Mouse (Mus musculus) layer of hippocampus, adult 2 months (tissue): ENCODE data around the gene Sash1. TPM values are rescaled to one million over a fixed set of nuclear protein-coding genes. Genes with fewer than 3 reads are reported as not detected.
A peak's percentile ranks its signal among the peaks of the same experiment; 100 is the strongest.

ENCODE experiments used
- DNase-seq, 2 experiments: peaks; one replicate each; pipeline ENCODE4 v3.0.0; 2022; ENCODE audit warnings: low spot score in 2 of 2
- H3K27ac ChIP-seq: fragments of 200-600 bp; 2 replicates; pipeline ENCODE4 v1.8.1; 2022
- H3K4me3 ChIP-seq: fragments of 200-600 bp; 2 replicates; pipeline ENCODE4 v1.8.1; 2022; ENCODE audit warnings: mild to moderate bottlenecking
- CTCF ChIP-seq: fragments of 200-600 bp; conservative IDR thresholded peaks from 2 replicates; pipeline ENCODE4 v1.8.1; 2022; ENCODE audit warnings: antibody characterized with exemption, mild to moderate bottlenecking, moderate library complexity
- total RNA-seq, 2 experiments: library from RNA; stranded (reverse); gene quantifications; 2 replicates each; pipeline ENCODE4 v1.2.3; 2021

Sash1 gene
- total RNA-seq, 2 experiments from 2014 or later, result 75.7 to 86.0 TPM

DNA sequence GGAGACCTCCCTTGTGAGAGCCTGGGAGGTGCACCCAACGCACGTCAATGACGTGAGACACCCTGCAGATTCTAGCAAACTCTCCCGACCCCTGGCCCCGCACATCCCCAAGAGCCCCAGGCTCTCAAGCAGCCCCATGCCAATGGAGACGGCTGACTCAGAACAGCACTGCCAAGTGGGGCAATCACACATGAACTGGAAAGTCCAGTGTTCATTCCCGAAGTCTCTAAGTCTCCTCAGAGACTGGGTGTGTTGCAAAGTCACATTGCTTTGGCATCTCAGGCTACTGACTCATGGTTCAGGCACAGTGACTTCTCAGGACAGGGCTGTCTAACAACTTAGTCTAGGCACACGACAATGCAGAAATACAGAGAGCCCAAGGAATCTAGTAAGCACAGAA, 117.2 kb downstream of the Sash1 start:
- no peak for TF ChIP-seq CTCF
- Histone ChIP-seq H3K27ac (no peak overlapping the region), H3K4me3 (no peak overlapping the region)

DNA sequence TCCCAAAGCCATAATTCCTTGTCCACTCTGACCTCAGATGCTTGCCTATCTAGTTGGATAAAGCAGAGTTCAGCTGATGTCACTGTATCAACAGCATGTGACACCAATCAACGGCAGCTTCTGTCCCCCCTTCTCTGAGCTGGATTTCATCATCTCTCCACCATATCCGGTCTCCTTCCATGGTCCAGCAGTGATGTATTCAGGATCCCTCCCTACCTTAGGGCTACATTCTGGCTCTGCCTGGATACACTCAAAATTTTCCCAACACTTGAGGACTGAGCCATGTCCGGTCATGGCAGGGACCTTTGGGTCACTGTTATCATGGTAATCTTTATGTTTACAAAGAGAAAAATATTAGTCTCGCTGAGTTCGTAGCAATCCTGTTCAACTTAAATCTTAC, 118.5 kb downstream of the Sash1 start:
- TF ChIP-seq CTCF, result no peak
- H3K27ac ChIP-seq, result no peak overlapping the region
- DNase-seq, result no peak
- no peak overlapping the region for H3K4me3 ChIP-seq

More for the DNA sequence above, 117.2 kb downstream of the Sash1 start:
- no peak for DNase-seq

DNA sequence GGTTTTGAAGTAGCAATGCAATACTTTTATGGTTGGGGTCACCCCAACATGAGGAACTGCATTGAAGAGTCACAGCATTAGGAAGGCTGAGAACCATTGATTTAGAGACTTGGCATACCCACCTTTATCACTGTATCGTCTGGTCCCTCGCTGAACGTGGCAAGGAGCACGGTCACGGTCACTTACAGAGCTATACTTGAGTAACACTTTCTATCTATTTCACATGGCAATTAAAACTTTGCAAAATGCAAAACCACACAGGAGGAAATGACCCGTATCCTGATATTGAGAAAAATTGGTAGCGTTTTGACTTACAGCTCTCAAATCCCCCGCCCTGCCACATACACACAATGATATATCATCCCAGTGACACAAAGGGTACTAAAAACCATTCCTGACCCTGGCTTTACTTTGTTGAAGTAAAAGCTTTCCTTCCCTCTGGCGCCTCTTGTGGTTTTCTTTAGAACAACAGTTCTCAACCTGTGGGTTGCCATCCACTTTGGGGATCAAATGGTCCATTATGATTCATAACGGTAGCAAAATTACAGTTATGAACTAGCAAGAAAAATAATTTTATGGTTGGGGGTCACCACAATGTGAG, 119.8 kb downstream of the Sash1 start:
- no peak for DNase-seq
- peak; percentile 83 for TF ChIP-seq CTCF
- no peak overlapping the region for H3K27ac ChIP-seq
- H3K4me3 ChIP-seq, result no peak overlapping the region

DNA sequence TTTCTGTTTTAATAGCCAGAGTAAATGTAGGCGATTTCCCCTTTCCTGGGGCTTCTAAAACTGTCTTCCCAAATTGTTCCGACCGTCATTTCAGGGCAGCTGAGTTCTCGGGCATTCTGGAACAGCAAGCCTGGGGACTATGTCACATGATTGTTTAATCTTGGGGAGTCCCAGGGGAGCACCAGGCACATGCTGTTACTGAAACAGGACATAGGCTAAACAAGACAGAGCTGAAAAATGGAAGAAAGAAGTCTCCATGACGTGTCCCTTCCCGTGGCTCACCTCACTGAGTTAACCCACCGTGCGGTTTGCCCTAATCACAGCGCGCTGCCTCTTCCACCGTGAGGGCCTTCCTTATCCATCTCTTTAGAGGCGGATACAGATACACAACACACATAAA, 123.1 kb downstream of the Sash1 start:
- Histone ChIP-seq H3K27ac (no peak overlapping the region; the same call in 1 of the 2 replicates), H3K4me3 (no peak overlapping the region)
- no peak for DNase-seq
- TF ChIP-seq CTCF, result no peak

DNA sequence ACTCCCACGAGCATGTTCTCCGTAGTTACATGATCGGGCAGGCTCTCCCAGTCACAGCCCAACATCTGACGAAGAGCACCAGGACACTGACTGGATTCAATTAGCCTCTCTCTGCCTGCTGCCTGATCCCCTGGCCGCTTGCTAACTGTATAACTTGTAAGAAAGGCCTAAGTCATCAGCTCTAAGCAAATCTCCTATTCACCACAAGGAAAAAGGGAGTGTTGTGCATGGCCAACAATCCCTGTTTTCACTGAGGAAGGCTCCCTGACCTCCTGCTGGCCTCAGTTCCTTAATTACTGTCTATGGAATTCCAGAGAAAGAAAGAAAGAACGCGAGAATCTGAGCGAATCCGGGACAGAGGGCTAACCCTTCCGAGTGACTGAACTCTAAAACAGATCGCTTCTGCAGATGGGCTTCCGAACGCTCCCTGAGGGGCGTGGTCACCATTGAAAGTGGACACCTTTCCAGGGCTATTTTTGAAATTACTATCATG, 123.6 kb downstream of the Sash1 start:
- DNase-seq, result no peak
- H3K4me3 ChIP-seq, result peak overlapping the region; percentile 25; the same call in 1 of the 2 replicates
- no peak for TF ChIP-seq CTCF
- peak overlapping the region; percentile 72 for H3K27ac ChIP-seq

DNA sequence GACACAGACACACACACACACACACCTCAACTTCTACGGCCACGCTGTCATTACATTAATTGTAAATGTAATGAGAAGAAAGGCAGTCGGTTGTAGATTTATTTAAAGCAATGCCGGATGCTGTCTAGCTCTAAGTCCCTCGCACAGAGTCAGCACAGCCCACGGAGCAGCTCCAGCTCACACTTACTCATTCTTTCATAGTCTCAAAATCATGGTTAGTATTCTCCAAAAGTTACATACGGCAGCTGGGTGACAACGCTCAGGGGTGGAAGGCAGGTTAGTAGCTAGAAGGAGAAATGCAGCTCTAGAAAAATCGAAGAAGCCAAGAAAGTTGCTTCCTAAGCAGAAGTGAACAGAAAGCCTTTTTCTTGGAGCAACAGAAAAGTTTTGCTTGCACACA, 124.2 kb downstream of the Sash1 start:
- peak overlapping the region; percentile 25; the same call in 1 of the 2 replicates for H3K4me3 ChIP-seq
- DNase-seq, result peak in 1 of 2 experiments; percentile 26

DNA sequence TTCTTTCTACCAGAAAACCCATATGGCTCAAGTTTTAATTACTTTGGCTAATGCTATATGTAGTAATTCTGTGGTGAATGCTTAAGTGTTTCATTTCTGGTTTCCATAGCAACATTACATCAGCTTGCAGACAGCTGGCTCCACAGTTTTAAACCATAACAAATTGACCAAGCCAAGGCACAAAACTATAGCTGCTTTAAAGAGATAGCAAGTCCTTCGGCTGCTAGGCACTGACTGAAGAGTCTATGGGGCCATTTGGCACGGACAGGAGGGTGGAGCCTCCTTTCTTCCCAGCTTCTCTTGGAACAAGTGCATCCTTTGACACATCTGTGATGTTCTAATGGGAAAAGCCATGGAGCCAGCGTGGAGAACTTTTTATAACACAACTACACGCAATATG, 125.3 kb downstream of the Sash1 start:
- DNase-seq, result peak in 1 of 2 experiments; percentile 35

More for the DNA sequence above, 124.2 kb downstream of the Sash1 start:
- TF ChIP-seq CTCF, result no peak
- peak overlapping the region; percentile 72 for H3K27ac ChIP-seq

DNA sequence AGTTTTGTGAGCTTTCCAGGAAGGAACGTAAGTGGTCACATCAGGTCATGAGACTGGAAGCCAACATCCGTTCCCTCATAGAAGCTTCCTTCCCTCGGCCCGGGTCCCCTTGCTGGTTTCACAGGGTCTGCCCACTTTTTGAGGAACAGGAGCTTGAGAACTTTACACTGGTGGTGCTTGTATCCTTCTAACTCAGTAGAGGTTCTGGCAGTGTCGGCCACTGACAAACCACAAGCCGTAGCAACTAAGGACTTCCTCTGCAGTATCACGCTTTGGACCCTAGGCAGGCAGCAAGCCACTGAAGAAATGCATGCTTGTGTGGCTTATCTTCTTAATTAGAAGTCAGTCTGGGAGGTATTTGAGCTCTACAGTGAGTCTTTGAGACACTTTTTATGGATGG, 126.6 kb downstream of the Sash1 start:
- Histone ChIP-seq H3K27ac (peak overlapping the region; percentile 85), H3K4me3 (no peak overlapping the region)
- no peak for TF ChIP-seq CTCF
- no peak for DNase-seq

More for the DNA sequence above, 125.3 kb downstream of the Sash1 start:
- no peak for TF ChIP-seq CTCF
- H3K27ac ChIP-seq, result peak overlapping the region; percentile 72
- H3K4me3 ChIP-seq, result no peak overlapping the region; the same call in 1 of the 2 replicates

DNA sequence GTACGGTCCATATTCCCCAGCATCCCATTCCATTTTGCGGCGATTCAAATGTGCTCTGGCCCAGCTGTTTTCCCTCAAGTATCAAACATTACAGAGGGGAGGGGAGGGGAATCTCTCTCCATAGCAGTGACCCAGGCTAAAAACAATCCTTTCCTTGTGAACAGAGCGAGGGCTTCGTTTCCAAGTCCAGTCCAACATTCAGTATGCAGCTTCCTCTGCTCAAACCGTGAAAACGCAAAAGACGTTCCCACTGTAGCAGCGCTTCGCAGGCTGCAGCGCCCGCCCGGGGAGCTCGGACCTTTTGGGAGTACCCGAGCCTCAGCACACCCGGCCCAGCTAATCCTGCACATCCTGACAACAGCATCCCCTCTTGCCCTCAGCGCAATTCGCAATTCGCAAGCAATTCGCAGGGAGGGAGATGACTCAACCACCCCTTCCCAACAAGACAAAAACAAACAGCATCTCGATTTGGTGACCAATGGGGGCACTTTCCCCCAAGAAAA, 128.4 kb downstream of the Sash1 start:
- H3K4me3 ChIP-seq, result peak overlapping the region; percentile 36
- peak overlapping the region; percentile 85 for H3K27ac ChIP-seq
- no peak for TF ChIP-seq CTCF
- no peak for DNase-seq

DNA sequence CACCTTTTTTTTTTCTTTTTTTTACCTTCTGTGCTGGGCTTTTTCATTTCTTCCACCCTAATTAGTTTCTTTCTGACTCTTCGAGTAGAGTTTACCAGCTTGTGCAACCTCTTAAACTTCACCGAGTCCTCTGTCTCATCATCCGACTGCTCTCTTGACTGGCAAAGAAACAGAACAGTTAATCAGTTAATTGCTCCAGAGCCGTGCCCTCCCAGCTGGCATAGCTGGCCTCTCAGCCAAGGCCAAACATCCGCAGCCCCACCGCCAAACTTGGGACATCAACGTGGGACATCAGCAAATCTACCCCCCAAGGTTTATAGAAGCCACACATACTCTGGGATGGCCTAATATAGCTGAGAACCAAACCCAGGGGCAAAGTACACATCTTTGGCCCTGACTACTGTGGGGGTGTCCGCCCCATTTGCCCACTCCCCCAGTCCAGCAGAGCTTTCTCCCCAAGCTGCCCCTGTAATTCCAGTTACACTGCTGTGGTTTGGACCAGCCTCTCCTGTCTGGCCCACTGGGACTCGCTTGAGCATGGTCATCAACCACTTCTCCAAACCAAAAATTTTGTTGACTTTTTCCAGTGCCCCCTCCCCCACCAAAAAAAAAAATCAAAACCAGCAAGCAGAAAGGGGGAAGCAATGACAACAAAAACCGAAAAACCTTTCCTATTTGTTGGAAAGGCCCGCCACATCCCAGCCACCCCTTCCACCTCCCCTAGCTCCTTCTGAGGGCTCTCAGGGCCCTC, 129.1 kb downstream of the Sash1 start:
- Histone ChIP-seq H3K27ac (peak overlapping the region; percentile 85), H3K4me3 (peak overlapping the region; percentile 36; the same call in 1 of the 2 replicates)
- no peak for TF ChIP-seq CTCF
- no peak for DNase-seq

DNA sequence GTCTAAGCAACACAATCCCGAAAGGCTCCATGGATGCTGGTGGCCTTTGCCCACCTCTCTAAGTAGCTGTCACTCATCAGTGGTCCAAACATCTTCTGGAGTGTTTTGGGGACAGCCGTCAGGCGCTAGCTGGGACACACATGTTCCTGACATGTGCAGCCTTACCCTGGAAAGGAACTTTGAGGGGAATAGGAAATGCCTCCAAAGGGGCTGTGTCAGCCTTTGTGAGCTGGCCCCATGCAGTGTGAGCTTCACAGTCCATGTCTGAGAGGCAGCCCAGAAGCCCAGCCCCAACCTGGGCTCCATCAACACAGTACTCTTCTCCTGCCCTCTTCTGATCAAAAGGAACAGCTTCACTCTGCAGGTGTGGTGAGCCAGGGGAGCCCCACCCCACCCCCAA, 132.5 kb downstream of the Sash1 start:
- peak overlapping the region; percentile 70; the same call in 1 of the 2 replicates for H3K27ac ChIP-seq
- DNase-seq, result no peak
- TF ChIP-seq CTCF, result no peak
- H3K4me3 ChIP-seq, result no peak overlapping the region

DNA sequence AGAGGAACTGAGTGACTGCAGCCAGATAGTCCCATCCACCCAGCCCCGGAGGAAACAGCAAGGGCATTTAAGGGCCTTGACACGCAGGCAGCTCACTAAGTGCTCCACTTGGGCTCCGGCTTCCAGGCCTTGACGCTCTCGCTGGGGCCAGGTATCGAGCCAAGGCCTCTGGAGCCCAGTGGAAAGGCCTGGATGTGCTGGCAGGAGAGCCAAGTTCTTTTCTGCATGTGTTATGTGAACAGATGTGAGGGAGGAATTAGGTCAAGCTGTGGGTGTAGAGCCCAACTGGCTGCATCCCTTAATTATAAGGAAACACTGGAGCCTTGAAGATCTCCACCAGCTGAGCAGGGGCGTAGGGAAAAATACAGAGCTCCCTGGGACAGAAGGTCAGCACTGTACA, 133.4 kb downstream of the Sash1 start:
- DNase-seq, result peak in 1 of 2 experiments; percentile 44
- Histone ChIP-seq H3K4me3 (no peak overlapping the region), H3K27ac (peak overlapping the region; percentile 70; the same call in 1 of the 2 replicates)
- no peak for TF ChIP-seq CTCF

DNA sequence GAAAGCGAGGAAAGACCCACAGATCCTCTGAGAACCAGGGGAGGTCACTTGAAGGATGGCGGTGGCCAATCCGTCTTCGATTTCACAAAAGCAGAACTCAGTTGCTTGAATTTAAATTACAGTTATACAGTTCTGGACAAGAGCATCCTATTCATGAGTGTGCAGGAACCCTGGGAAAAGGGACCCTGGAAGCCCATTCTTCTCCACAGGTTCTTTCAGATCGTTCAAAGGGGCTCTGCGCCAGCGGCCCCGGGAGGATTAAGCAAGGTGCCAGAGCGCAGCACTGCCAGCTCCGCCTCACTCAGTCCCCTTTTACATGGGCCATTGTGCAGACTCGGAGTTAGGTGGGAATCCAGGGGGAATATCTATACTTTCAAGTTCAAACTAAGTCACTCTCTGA, 136.3 kb downstream of the Sash1 start:
- Histone ChIP-seq H3K27ac (peak overlapping the region; percentile 70), H3K4me3 (no peak overlapping the region)
- TF ChIP-seq CTCF, result no peak
- DNase-seq, result peak; percentile 36 to 49
